Mouse (Mus musculus): ENCODE results near the gene Lcp1. TPM values are rescaled to one million over a fixed set of nuclear protein-coding genes. Genes with fewer than 3 reads are reported as not detected.
A peak's percentile ranks its signal among the peaks of the same experiment; 100 is the strongest.

Gene Lcp1
- polyA plus RNA-seq, 1 experiment = 0.19 TPM

- Histone ChIP-seq H3K9me3 (ENCODE audit: control insufficient read depth, low read length) (no peaks in the 10 kb centered on the region), H3K4me1 (ENCODE audit: control insufficient read depth) (peaks cover 5% of the 10 kb centered on the region), H3K27me3 (ENCODE audit: control insufficient read depth) (no peaks in the 10 kb centered on the region), H3K4me3 (replicated peaks) (no peak overlapping the region), H3K36me3 (ENCODE audit: control insufficient read depth) (no peaks in the 10 kb centered on the region)
- no peak for TF ChIP-seq GATA1 (IDR thresholded peaks at IDR 0.05; ENCODE audit: low read length)
- no peak for TF ChIP-seq TAL1 (IDR thresholded peaks at IDR 0.05; ENCODE audit: low read length)
Observed at GRCm38 (mm10) chr14:75236636-75237003, 105.7 kb downstream of the Lcp1 start.

GRCm38 (mm10) chr14:75237096-75237495, 106.2 kb downstream of the Lcp1 start:
- Histone ChIP-seq H3K9me3 (ENCODE audit: control insufficient read depth, low read length) (no peaks in the 10 kb centered on the region), H3K36me3 (ENCODE audit: control insufficient read depth) (no peaks in the 10 kb centered on the region), H3K27me3 (ENCODE audit: control insufficient read depth) (no peaks in the 10 kb centered on the region), H3K4me3 (replicated peaks) (no peak overlapping the region), H3K4me1 (ENCODE audit: control insufficient read depth) (peaks cover 5% of the 10 kb centered on the region)
- TF ChIP-seq GATA1 (IDR thresholded peaks at IDR 0.05; ENCODE audit: low read length) (no peak), TAL1 (IDR thresholded peaks at IDR 0.05; ENCODE audit: low read length) (no peak)

GRCm38 (mm10) chr14:75238054-75238692, 107.3 kb downstream of the Lcp1 start:
- no peak for TF ChIP-seq TAL1 (IDR thresholded peaks at IDR 0.05; ENCODE audit: low read length)
- TF ChIP-seq GATA1 (IDR thresholded peaks at IDR 0.05; ENCODE audit: low read length) = no peak
- H3K4me3 ChIP-seq (replicated peaks) = no peak overlapping the region
- H3K27me3 ChIP-seq (ENCODE audit: control insufficient read depth) = no peaks in the 10 kb centered on the region
- H3K9me3 ChIP-seq (ENCODE audit: control insufficient read depth, low read length) = no peaks in the 10 kb centered on the region
- H3K4me1 ChIP-seq (ENCODE audit: control insufficient read depth) = peaks cover 5% of the 10 kb centered on the region
- H3K36me3 ChIP-seq (ENCODE audit: control insufficient read depth) = no peaks in the 10 kb centered on the region

DNA sequence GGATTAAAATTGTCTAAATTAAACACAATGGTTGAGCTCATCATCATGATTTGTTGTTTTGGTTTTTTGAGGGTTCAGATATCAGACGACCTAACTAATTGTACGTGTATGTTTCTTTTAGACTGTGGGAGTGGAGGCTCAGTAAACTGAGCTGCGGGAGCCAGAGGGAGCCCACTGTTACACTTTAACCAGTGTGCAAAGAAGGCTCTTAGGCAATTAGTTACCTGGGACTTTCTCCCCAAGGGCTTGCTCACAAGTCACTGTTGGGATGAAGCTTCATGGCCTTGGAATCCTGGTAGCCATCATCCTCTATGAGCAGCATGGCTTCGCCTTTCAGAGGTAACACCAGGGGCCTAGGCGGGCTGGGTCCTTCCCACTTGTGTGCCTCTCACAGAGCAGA, 111.2 kb downstream of the Lcp1 start, which contains the start of gene Cpb2:
TSS of gene Cpb2 (plus strand) at position 201 of the 400 bp plus-strand sequence.
- no peak for TF ChIP-seq GATA1 (IDR thresholded peaks at IDR 0.05; ENCODE audit: low read length)
- Histone ChIP-seq H3K4me1 (ENCODE audit: control insufficient read depth) (peaks cover 5% of the 10 kb centered on the region), H3K9me3 (ENCODE audit: control insufficient read depth, low read length) (no peaks in the 10 kb centered on the region), H3K27me3 (ENCODE audit: control insufficient read depth) (no peaks in the 10 kb centered on the region), H3K36me3 (ENCODE audit: control insufficient read depth) (no peaks in the 10 kb centered on the region), H3K4me3 (replicated peaks) (peak within 1 kb of the TSS; percentile 25)

- H3K4me1 ChIP-seq (ENCODE audit: control insufficient read depth) = no peaks in the 10 kb centered on the region
- H3K4me3 ChIP-seq (replicated peaks) = no peak overlapping the region
- no peak for TF ChIP-seq TAL1 (IDR thresholded peaks at IDR 0.05; ENCODE audit: low read length)
- no peak for TF ChIP-seq GATA1 (IDR thresholded peaks at IDR 0.05; ENCODE audit: low read length)
- H3K27me3 ChIP-seq (ENCODE audit: control insufficient read depth) = no peaks in the 10 kb centered on the region
- no peaks in the 10 kb centered on the region for H3K9me3 ChIP-seq (ENCODE audit: control insufficient read depth, low read length)
- no peaks in the 10 kb centered on the region; the same call in 1 of the 2 replicates for H3K36me3 ChIP-seq (ENCODE audit: control insufficient read depth)
Observed at GRCm38 (mm10) chr14:75246024-75247000, 115.4 kb downstream of the Lcp1 start.

DNA sequence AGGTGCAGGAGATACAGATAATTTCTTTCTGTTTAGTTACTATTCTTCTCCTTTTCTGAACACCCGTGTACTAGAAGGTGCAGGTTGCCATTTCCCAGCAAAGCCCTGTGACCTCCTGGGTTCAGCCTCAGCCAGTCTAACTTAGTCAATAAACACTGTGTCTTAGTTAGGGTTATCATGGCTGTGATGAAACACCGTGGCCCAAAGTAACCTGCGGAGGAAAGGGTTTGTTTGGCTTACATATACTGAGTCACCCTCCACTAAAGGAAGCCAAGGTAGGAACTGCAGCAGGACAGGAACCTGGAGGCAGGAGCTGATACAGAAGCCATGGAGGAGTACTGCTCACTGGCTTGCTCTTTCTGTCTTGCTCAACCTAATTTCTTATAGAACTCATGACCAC, 119.5 kb downstream of the Lcp1 start:
- H3K4me3 ChIP-seq (replicated peaks) = no peak overlapping the region
- H3K27me3 ChIP-seq (ENCODE audit: control insufficient read depth) = no peaks in the 10 kb centered on the region
- no peaks in the 10 kb centered on the region for H3K4me1 ChIP-seq (ENCODE audit: control insufficient read depth)
- no peak for TF ChIP-seq GATA1 (IDR thresholded peaks at IDR 0.05; ENCODE audit: low read length)
- no peak for TF ChIP-seq TAL1 (IDR thresholded peaks at IDR 0.05; ENCODE audit: low read length)
- H3K9me3 ChIP-seq (ENCODE audit: control insufficient read depth, low read length) = no peaks in the 10 kb centered on the region
- H3K36me3 ChIP-seq (ENCODE audit: control insufficient read depth) = no peaks in the 10 kb centered on the region; the same call in 1 of the 2 replicates

- H3K36me3 ChIP-seq (ENCODE audit: control insufficient read depth) = no peaks in the 10 kb centered on the region
- no peak overlapping the region for H3K4me3 ChIP-seq (replicated peaks)
- no peaks in the 10 kb centered on the region for H3K27me3 ChIP-seq (ENCODE audit: control insufficient read depth)
- H3K4me1 ChIP-seq (ENCODE audit: control insufficient read depth) = no peaks in the 10 kb centered on the region
- H3K9me3 ChIP-seq (ENCODE audit: control insufficient read depth, low read length) = no peaks in the 10 kb centered on the region
- TF ChIP-seq TAL1 (IDR thresholded peaks at IDR 0.05; ENCODE audit: low read length) (no peak), GATA1 (IDR thresholded peaks at IDR 0.05; ENCODE audit: low read length) (no peak)
Observed at GRCm38 (mm10) chr14:75256521-75256920, 125.6 kb downstream of the Lcp1 start.

DNA sequence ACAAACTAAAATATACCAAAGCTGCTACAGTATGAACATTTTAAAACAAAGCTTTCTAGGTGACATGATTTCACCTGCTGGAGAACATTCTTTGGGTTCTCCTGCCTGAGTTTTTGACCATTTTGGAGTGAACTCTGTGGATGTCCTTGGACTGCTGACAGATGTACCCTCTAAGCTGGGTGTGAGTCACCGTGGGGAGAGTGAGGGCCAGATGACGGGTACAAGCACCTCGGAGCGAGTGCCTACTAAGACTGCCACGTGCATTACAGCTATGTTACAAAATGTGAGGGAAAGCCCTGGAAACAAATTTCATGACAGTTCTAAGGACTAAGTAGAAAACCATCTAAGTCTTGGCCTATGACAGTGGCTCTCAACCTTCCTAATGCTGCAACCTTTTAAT, 138.6 kb downstream of the Lcp1 start:
- TF ChIP-seq TAL1 (IDR thresholded peaks at IDR 0.05; ENCODE audit: low read length) (no peak), GATA1 (IDR thresholded peaks at IDR 0.05; ENCODE audit: low read length) (no peak)
- Histone ChIP-seq H3K36me3 (ENCODE audit: control insufficient read depth) (no peaks in the 10 kb centered on the region; the same call in 1 of the 2 replicates), H3K4me1 (ENCODE audit: control insufficient read depth) (no peaks in the 10 kb centered on the region), H3K9me3 (ENCODE audit: control insufficient read depth, low read length) (no peaks in the 10 kb centered on the region), H3K27me3 (ENCODE audit: control insufficient read depth) (peaks cover 3% of the 10 kb centered on the region), H3K4me3 (replicated peaks) (no peak overlapping the region)

GRCm38 (mm10) chr14:75279716-75280115, 148.8 kb downstream of the Lcp1 start:
- H3K9me3 ChIP-seq (ENCODE audit: control insufficient read depth, low read length) = no peaks in the 10 kb centered on the region
- H3K4me1 ChIP-seq (ENCODE audit: control insufficient read depth) = peaks cover 8% of the 10 kb centered on the region
- H3K36me3 ChIP-seq (ENCODE audit: control insufficient read depth) = no peaks in the 10 kb centered on the region; the same call in 1 of the 2 replicates
- TF ChIP-seq TAL1 (IDR thresholded peaks at IDR 0.05; ENCODE audit: low read length) (no peak), GATA1 (IDR thresholded peaks at IDR 0.05; ENCODE audit: low read length) (no peak)
- H3K27me3 ChIP-seq (ENCODE audit: control insufficient read depth) = peaks cover 5% of the 10 kb centered on the region
- H3K4me3 ChIP-seq (replicated peaks) = no peak overlapping the region
